Mouse (Mus musculus): Measurements from ENCODE around the gene Casr. TPM values are rescaled to one million over a fixed set of nuclear protein-coding genes. Genes with fewer than 3 reads are reported as not detected.

The Casr gene
- total RNA-seq, 2 experiments from 2014 or later = 1.3 to 2.0 TPM

DNA sequence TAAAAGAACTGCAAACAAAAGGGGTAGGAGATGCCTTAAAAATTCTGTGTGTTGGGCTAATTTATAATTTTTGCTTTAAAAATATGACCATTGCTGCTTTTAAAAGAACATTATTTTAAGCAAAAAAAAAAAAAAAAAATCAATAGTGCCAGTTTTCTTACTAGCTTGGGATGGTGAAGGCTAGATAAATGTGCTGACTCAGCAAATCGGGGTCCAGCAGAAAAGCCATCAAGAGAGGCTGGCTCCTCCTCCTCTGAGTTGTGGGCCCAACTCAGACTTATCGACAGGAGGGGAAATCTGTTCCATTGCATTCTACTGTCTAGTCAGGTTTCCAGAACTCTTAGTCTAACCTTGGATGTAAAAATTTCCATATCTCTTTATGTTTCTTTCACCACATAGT is 45.6 kb downstream of the Casr start:
- no peak for DNase-seq

- no peak for DNase-seq
These were observed 54.6 kb downstream of the Casr start for GRCm38 (mm10) chr16:36507300-36507699.

DNA sequence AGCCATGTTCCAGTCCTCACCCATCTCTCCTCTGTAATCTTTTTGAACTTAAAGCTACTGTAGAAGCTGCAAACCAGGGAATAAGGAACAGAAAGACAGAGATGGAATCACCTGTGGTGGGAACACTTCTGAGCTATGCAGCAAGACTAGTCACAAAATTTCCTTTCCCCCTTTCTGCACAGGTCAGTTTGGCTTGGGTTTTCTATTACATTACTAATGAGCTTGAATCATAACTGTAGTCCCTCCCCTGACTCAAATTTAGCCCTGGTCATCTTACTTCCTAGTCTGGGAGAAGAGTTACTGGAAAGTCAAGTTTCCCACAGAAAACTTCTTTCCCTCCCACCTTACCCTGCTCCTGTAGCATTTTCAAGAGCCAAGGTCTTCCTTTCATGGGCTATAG is 55.1 kb downstream of the Casr start:
- no peak for DNase-seq

GRCm38 (mm10) chr16:36505913-36506312 is 56.0 kb downstream of the Casr start:
- no peak for DNase-seq

- no peak for DNase-seq
These were observed 56.8 kb downstream of the Casr start for GRCm38 (mm10) chr16:36505134-36505533.

DNA sequence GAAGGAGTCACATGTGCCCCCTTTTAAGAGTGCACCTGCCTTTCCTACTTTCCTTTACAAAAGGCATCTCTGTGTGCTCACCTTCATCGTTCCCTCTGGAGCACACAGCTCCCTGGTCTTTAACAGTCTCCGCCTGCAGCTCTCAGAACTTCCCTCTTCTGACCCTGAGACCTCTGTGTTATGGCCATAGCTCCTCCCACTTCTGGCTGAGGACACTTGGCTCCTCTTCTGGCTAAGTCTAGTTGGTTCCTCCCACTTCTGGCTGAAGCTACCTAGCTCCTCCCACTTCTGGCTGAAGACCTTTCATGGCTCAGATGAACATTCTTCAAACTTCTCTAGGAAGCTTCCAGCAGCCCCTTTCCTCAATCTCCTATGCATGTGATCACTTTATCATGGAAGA is 59.7 kb downstream of the Casr start:
- no peak for DNase-seq

GRCm38 (mm10) chr16:36492420-36492819 is 69.5 kb downstream of the Casr start:
- no peak for DNase-seq

- no peak for DNase-seq
These were observed 85.1 kb downstream of the Casr start for GRCm38 (mm10) chr16:36476866-36477265.

- DNase-seq = no peak
These were observed 86.4 kb downstream of the Casr start for GRCm38 (mm10) chr16:36475530-36475929.

DNA sequence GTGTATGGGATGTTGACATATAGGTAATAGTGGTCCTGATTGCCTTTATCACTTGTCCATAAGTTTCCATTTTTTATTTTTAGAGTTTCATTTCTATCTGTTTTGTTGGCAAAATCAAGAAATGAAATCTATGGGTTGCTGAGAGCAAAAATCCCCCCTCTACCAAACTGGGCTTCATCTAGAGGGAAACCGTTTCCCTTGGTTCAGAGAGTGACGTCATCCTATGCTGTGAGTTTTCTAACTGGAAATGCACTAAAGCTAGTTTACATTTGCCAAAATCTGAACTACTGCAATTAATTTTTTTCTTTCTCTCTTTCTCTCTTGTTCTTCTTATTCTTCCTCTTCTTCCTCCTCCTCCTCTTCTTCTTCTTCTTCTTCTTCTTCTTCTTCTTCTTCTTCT is 87.1 kb downstream of the Casr start:
- no peak for DNase-seq

DNA sequence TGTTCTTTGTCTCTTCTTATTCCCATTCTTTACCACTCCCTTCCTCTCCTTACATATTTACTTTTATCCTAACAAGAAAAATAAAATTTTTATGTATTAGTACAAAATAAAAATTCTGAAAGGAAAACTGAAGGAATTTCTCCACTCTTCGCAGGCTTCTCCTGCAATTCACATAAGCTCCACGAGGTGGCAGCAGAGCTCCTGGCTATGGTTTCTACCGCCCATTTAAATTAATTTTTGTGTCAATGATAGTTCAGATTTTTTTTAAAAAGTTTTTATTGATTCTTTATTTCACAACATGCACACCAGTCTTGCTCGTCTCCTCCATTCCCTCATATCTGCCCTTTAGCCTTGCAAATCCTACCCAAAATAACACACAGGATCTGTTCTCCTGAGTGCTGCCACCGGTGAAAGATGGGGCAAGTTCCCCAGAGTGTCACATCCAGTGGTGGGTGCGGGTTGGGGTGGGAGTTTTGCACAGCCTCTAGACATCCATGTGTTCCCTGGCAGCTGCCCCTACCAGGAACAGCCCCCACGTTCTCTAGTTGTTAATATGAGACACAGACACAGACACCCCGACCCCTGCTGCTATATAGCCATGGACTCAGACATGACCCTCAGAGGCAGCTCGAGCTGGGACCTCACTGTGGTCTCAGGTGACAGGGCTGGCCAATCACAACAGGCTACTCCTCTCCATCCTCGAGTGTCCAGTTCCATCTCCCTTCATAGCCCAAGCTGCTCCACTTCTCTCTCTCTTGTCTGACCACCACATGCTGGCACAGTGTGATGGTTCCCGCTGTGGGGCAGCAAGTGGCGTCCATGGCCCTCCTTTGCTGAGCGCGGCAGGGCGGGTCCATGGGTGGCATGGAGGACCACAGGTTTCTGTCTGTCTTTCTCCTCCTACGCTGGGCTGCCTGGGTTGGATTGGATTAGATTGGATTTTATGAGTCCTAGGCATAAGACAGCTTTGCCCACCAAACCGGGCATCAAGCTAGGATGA is 88.4 kb downstream of the Casr start:
- DNase-seq = peak; percentile 21 to 31

- no peak for DNase-seq
These were observed 90.8 kb downstream of the Casr start for GRCm38 (mm10) chr16:36471066-36471633.

DNA sequence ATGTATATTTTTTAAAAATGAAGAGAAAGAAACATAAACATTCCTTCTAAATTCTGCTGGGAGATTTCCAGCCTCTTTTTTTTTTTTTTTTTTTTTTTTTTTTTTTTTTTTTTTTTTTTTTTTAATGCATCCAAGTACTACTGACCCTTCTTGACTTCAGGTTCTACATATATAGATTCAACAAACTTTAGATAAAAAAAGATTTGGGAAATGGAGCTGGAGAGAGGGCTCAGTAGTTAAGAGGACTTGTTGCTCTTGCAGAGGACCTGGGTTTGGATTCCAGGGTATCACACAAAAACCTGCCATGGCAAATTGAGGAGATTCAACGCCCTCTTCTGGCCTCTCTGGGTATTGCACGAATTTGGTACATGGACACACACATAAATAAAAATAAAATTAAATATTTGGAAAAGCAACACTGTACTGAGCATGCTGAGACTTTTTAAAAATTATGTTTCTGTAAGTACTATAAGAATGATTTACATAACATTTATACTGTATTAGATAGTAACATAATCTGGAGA is 91.9 kb downstream of the Casr start:
- DNase-seq = no peak

DNA sequence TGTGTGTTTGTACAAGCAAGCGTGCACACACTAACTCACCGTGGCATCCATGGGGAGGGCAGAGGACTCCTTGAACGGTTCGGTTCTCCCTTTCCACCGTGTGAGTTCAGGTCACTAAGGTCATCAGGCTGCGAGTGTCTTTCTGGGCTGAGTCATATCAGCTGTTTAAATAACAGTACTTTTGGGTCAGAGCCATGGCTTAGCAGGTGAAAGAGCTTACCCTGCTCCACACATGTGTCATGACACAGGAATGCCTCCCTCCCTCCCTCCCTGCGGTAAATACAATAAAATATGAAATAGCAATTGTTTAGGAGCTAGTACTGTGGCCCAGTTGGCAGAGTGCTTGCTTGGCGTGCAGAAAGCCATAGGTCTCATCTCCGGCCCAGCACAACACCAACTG is 92.6 kb downstream of the Casr start:
- DNase-seq = no peak

DNA sequence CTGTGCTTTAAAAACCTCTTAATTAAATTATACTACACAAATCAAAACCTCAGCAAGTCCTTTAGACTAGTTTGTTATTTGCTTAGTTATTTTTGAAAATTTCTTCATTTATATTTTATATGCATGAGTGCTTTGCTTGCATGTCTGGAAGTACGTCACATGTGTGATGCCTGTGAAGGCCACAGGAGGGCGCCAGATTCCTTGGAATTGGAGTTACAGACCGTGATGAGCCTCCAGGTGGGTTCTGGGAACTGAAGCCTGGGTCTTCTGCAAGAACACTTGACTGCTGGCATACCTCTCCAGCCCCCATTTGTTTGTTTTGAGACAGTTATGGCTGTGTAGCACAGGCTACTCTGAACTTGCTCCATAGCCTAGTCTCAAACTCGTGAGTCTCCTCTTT is 93.1 kb downstream of the Casr start:
- DNase-seq = no peak

DNA sequence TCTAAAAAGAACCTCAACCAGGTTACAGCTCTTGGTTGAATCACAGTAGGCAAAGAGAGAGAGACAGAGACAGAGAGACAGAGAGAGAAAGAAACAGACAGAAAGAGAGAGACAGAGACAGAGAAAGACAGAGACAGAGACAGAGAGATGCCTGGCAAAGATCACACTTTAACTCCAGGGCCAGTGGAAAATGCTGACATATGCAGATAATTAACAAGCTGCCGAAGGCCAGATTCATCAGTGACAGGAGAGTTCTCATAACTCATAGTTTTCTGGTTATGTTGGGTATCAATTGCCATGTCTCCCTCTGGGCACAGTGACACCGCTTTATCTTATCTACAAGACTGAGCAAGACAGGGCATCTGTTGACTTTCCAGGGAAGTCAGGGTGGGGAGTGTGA is 94.0 kb downstream of the Casr start:
- no peak for DNase-seq

DNA sequence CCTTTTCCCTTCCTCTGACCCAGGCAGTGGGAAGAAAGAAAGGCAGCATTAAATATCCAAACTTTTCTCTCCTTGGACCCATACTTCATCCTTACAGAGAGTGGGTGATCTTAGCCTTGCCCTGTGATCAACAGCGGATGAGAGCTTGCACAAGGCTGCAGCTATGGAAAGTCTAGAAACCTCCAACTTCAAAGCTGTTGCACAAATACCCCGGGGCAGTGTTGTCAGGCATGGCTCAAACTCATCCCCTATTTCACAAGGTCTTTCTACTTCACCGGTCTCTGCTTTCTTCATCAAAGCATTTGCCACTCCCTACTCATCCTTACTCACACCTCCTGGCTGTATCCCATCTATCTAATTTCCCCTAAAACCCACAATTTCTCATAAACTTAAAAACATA is 96.5 kb downstream of the Casr start:
- no peak for DNase-seq

GRCm38 (mm10) chr16:36464076-36464475 is 97.9 kb downstream of the Casr start:
- no peak for DNase-seq

- DNase-seq = no peak
These were observed 101.5 kb downstream of the Casr start for GRCm38 (mm10) chr16:36460426-36460825.

DNA sequence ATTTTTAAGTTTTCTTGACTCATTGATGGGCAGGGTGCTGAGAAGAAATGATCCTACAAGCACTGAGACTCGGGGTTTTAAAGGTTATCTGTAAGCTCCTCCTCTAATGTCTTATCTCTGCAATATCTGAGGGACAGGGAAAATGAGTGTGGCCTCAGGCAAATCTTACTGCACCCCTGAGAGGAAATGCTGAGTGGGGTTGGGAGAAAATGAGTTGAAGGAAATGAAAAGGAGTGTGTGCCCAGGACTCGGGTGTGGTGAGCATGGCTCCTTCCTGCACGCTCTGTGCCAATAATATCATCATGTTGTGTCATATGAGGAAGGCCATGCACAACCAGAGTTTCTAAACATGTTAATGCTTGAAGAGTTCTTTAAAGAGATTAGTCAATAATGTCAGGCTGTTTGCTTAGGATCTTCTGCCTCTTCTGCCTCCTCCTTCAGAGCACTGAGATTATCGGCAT is 106.6 kb downstream of the Casr start, which contains the start of gene Stfa3:
Stfa3 (minus strand) TSS at position 51 of the 461 bp plus-strand sequence.
- DNase-seq = no peak
